Mouse (Mus musculus) bone marrow, adult 2 months (tissue): ENCODE results near the gene Gabrp. TPM values are rescaled to one million over a fixed set of nuclear protein-coding genes. Genes with fewer than 3 reads are reported as not detected.
A peak's percentile ranks its signal among the peaks of the same experiment; 100 is the strongest.

Source experiments
- H3K27ac ChIP-seq: fragments of 200-500 bp; 2 replicates; pipeline ENCODE4 v1.5.1; 2012; ENCODE audit warnings: low read depth, mild to moderate bottlenecking, control low read depth, inconsistent platforms, low read length; ENCODE audit not compliant: control insufficient read depth, poor library complexity, insufficient read depth
- H3K4me1 ChIP-seq: fragments of 200-500 bp; 2 replicates; pipeline ENCODE4 v1.6.1; 2011; ENCODE audit warnings: low read length; ENCODE audit not compliant: control insufficient read depth, insufficient read depth
- H3K4me3 ChIP-seq: fragments of 200-500 bp; replicated peaks from 2 replicates; pipeline ENCODE3; 2011; ENCODE audit warnings: mild to moderate bottlenecking, low read depth, low read length, control low read depth; ENCODE audit not compliant: control insufficient read depth
- CTCF ChIP-seq: fragments of 200-500 bp; IDR thresholded peaks from 2 replicates; pipeline ENCODE4 v1.5.1; 2011; ENCODE audit warnings: low read length, control low read depth; ENCODE audit not compliant: control insufficient read depth, insufficient read depth
- POLR2A ChIP-seq: fragments of 200-500 bp; IDR thresholded peaks from 2 replicates; pipeline ENCODE4 v1.6.1; 2011; ENCODE audit warnings: low read depth, mild to moderate bottlenecking, control low read depth, low read length, borderline replicate concordance; ENCODE audit not compliant: control insufficient read depth
- WGBS: fragments of 180-500 bp; shearing (Covaris S2); methylation state at CpG from one replicate; pipeline ENCODE4 v1.1.7; 2018; 5-methylcytosine and 5-hydroxymethylcytosine counted together
- polyA plus RNA-seq: library from polyadenylated mRNA; stranded (reverse); fragments of >200 nt; gene quantifications from 2 replicates; pipeline ENCODE4 v1.2.4, GENCODE M21; 2011; ENCODE audit warnings: low replicate concordance; ENCODE audit not compliant: missing spikeins, insufficient read depth, insufficient read length

Gene Gabrp
- polyA plus RNA-seq, 1 experiment, result not detected

DNA sequence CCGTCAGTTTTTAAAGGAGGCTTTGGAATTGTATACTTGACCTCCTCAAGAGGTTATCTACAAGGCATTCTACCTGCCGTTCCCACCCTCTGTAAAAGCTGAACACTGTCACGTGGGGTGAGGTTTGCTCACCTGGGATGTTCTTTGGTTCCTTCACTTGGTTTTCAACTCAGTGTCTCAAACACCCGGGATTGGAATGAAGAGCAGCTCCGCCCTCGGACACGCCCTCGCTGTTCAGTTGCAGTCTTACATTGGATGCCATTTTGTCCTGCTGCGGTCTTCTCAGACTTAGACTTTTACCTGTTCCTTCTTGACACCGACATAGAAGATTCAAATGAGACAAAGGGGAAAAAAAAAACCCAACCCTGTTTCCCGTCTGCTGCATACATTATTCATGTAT is 34.6 kb downstream of the Gabrp start:
- Histone ChIP-seq H3K4me3 (no peak overlapping the region), H3K4me1 (no peaks in the 10 kb centered on the region), H3K27ac (no peak overlapping the region)
- 64% methylated on average over 11 of the region's 11 CpGs for WGBS
- TF ChIP-seq POLR2A, result no peak
- no peak for TF ChIP-seq CTCF

DNA sequence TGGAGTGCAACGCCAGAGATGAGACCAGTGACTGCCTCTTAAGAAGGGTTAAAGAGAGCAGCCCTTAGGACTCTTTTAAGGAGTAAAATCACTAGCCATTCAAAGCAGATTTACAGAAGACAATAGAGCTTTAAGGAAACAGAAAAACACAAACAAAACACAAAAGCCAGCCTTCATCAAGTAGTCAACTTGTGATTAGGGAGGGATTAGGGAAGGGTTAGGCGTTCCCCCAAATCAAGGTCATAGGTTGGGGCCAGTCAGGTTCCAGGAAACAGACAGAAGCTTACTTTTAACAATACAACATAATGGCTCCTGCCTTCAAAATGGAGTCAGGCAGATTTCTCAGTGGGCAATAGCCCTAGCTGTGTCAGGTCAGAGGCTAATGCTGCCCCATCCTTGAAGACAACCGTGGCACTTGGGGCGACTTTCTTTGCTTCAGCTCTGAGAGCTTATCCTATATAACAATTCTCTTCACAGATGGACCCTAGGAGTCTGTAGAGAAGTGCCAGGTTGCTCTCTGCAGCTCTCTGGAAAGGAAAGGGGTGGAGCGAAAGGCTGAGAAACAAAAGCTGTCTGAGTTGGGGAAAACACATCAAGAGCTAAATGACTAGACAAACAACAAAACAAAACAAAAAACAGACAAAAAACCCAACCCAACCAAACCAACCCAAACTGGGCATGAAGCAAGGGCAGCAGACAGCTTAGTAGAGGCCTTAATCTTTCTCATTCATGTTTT is 41.2 kb downstream of the Gabrp start:
- no peaks in the 10 kb centered on the region for H3K4me1 ChIP-seq
- H3K27ac ChIP-seq, result no peak overlapping the region
- H3K4me3 ChIP-seq, result no peak overlapping the region
- 77% methylated on average over 5 of the region's 5 CpGs for WGBS
- TF ChIP-seq POLR2A, result no peak
- no peak for TF ChIP-seq CTCF

DNA sequence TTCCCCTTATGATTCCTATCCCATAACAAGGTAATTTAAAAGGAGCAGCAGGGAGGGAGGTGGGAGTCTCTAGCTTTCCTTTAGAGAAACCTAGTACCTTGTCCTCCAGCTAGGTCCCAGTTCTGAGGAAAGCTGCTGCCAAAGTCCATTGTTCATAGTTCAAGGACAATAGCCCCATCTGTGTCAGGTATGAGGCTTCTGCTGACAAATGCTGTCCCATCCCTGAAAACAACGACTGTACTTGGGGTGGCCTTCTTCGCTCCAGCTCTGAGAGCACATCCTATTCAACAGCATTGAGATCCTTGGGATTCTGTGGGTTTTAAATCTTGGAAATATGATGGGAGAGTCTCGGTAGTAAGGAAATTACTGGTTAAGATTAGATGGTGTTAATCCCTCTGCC is 42.1 kb downstream of the Gabrp start:
- Histone ChIP-seq H3K4me1 (no peaks in the 10 kb centered on the region), H3K27ac (no peak overlapping the region), H3K4me3 (no peak overlapping the region)
- TF ChIP-seq CTCF (no peak), POLR2A (no peak)
- WGBS, result 83% methylated on average over 3 of the region's 3 CpGs

DNA sequence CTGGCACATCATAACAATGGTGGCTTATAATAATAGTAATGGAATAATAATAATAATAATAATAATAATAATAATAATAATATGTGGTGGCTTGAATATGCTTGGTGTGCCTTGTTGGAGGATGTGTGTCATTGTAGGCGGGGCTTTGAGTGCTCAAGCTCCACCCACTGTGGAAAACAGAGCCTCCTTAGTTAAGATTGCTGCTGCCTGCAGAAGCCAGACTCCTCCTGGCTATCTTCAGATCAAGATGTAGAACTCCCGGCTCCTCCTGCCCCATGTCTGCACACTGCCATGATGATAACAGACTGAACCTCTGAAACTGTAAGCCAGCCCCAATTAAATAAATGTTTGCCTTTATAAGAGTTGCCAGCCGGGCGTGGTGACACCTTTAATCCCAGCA is 44.2 kb downstream of the Gabrp start:
- Histone ChIP-seq H3K27ac (no peak overlapping the region), H3K4me3 (no peak overlapping the region), H3K4me1 (no peaks in the 10 kb centered on the region)
- 75% methylated on average over 4 of the region's 4 CpGs for WGBS
- TF ChIP-seq POLR2A, result no peak
- no peak for TF ChIP-seq CTCF

DNA sequence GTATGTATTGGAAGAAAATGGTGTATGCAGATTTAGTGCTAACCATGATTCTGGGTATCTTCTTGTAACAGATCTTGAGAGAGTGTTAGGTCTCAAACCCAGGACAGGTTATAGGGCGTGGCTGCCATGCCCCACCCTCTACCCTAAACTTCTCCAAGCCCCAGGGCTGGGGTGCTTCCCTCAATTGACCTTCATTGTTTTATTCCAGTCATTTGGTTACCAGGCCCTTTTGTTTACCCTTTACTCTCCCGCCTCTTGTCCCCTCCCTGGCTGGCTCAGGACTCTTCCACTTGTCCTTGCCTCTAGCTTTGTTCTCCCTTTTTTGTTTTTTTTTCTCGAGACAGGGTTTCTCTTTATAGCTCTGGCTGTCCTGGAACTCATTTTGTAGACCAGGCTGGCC is 45.2 kb downstream of the Gabrp start:
- Histone ChIP-seq H3K27ac (no peak overlapping the region), H3K4me1 (no peaks in the 10 kb centered on the region), H3K4me3 (no peak overlapping the region)
- WGBS, result 60% methylated on average over 3 of the region's 3 CpGs
- TF ChIP-seq CTCF, result no peak
- TF ChIP-seq POLR2A, result no peak

DNA sequence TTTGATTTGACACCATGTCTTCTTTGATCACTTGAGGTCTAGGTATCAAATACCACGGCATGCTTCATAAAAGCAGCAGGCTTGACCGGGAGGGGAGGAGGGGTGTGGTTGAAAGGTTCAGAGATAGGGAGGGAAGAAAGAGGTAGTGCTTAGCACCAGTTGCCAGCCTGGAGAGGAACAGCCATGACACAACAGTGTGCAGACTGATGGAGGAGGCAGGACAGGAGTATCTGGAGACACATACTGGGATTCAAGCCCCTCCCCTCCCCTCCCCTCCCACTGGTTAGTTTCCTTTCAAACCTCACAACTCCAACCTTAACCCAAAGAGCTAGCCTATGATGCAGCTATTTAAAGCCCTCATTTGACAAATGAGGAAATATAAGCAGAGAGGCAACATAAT is 49.2 kb downstream of the Gabrp start:
- no peak overlapping the region for H3K4me3 ChIP-seq
- no peak for TF ChIP-seq CTCF
- TF ChIP-seq POLR2A, result no peak
- no peak overlapping the region for H3K27ac ChIP-seq
- H3K4me1 ChIP-seq, result no peaks in the 10 kb centered on the region
- 47% methylated on average over 2 of the region's 2 CpGs for WGBS

DNA sequence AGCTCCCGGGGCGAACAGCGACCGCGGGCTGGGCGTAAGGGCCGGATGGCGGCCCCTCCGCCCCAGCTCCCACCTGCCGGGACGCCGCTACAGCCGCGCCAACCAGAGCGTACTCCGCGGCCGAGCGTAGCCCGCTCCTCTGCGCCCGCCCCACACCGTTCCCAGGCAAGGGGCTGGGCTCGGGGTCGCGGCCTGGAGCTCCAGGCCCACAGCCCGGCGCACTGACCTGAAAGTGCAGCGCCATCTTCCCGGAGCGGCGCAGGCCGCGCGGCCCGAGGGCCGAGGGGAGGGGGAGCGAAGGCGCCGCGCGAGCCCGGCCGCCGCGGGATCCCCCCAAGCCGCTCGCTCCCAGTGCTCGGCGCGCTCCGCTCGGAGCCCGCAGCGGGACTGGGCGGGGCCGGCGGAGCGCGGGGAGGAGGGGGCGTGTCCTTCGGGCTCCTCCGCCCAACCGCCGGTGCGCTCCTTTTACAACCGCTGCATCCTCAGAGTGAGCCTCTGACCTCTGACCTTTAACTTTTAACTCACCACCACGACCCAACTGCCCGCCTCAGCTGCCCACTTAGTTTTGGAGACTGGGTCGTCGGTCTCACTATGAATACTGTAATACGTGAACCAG is 65.3 kb downstream of the Gabrp start, which contains the start of gene Ranbp17:
Ranbp17 (minus strand) TSS at position 371 of the 616 bp plus-strand sequence.
- WGBS, result 4% methylated on average over 72 of the region's 72 CpGs
- H3K4me1 ChIP-seq, result no peaks in the 10 kb centered on the region; the same call in 1 of the 2 replicates
- peak within 1 kb of the TSS; percentile 13; the same call in 1 of the 2 replicates for H3K27ac ChIP-seq
- TF ChIP-seq POLR2A (no peak), CTCF (no peak)
- H3K4me3 ChIP-seq, result peak within 1 kb of the TSS; percentile 57

DNA sequence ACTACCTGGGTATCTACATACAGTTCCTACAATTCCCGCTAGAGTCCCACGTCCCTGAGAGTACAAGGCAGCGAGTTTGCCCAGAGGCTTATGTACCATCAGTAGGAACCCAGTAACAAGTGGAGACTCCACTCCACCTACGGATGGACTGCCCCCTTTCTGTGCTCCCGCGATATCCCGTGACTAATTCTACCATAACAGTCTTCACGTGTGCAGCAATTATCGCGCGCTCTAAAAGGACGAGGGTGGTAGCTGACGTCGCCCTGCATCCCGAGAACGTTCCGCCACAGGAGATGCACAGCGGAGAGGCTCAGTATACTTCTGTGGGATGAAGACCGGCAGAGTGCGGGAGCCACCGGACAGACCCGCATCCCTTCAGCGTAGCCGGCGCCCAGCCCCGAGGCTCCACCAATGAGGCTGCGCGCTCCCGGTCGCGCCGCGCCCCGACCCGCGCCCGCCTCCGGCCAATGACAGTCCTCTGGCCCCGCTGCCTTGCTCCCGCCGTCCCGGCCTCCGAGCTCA is 65.8 kb downstream of the Gabrp start:
- Histone ChIP-seq H3K27ac (no peak overlapping the region; the same call in 1 of the 2 replicates), H3K4me1 (no peaks in the 10 kb centered on the region; the same call in 1 of the 2 replicates), H3K4me3 (peak overlapping the region; percentile 57)
- under 1% methylated on average over 42 of the region's 43 CpGs for WGBS
- TF ChIP-seq CTCF (no peak), POLR2A (no peak)
